Mouse (Mus musculus) gastrocnemius, adult 2 months (tissue): Measurements from ENCODE around the gene Dapl1. TPM values are rescaled to one million over a fixed set of nuclear protein-coding genes. Genes with fewer than 3 reads are reported as not detected.

Experiments
- DNase-seq: peaks from one replicate; pipeline ENCODE4 v3.0.0; 2022
- H3K27ac ChIP-seq: fragments of 200-600 bp; 2 replicates; pipeline ENCODE4 v1.8.1; 2022; ENCODE audit warnings: mild to moderate bottlenecking
- H3K4me3 ChIP-seq: fragments of 200-600 bp; 2 replicates; pipeline ENCODE4 v1.8.1; 2022; ENCODE audit warnings: mild to moderate bottlenecking, moderate library complexity
- CTCF ChIP-seq: fragments of 200-600 bp; IDR thresholded peaks from 2 replicates; pipeline ENCODE4 v1.8.1; 2022; ENCODE audit warnings: antibody characterized with exemption, mild to moderate bottlenecking, moderate library complexity
- intact Hi-C: fragments of 180-260 bp; cut with DNase I; formaldehyde crosslinking; loops from one replicate; pipeline ENCODE4 v1.15.1; 2025
- total RNA-seq, 2 experiments: library from RNA; stranded (reverse); gene quantifications; 2 replicates each; pipeline ENCODE4 v1.2.3; 2021

The Dapl1 gene
- total RNA-seq, 2 experiments from 2014 or later = not detected

- H3K4me3 ChIP-seq = no peak overlapping the region
- H3K27ac ChIP-seq = no peak overlapping the region
- TF ChIP-seq CTCF = no peak
These were observed 22.4 kb upstream of the Dapl1 start for GRCm38 (mm10) chr2:59462086-59462485.

GRCm38 (mm10) chr2:59463428-59464182 is 20.8 kb upstream of the Dapl1 start:
- no peak for TF ChIP-seq CTCF
- no peak overlapping the region for H3K4me3 ChIP-seq
- no peak for DNase-seq
- no peak overlapping the region for H3K27ac ChIP-seq
- intact Hi-C loops = no loop called here

More at GRCm38 (mm10) chr2:59462086-59462485, 22.4 kb upstream of the Dapl1 start:
- intact Hi-C loops = no loop called here
- DNase-seq = no peak

DNA sequence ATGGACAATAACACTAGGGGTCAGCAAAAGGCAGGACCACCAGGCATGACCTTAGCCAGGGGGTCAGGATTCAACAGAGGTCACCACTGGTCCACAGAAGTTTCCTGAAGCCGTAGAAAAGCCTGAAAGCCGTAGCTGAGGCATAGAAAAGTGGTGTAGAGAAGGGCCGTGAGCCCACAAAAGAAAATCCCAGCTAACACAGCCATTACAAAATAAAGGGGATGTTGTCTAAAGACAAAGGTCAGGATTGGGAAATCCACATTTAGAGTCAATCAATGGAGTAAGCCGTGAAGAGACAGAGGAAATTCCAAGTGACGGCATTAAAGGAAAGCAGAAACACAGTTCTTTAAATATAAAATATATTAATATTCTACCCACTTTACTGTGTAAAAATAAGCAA is 18.8 kb upstream of the Dapl1 start:
- no peak for DNase-seq
- intact Hi-C loops = no loop called here
- H3K4me3 ChIP-seq = no peak overlapping the region
- no peak for TF ChIP-seq CTCF
- H3K27ac ChIP-seq = no peak overlapping the region

DNA sequence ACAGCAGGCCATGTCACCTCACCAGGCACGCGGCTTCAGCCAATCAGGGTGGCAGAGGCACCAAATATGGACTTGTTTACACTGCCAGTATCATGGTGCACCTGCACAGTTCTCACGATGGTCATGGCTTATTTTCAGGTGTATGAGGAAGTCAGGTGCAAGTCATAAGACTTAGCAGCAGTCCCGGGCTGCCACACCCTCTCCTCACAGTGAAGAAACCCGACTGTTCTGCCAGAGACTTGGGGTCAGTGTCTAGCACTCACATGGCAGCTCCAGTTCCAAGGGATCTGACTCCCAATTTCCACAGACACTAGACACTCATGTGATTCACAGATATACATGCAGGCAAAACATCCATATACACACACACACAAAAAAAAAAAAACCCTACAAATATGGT is 18.1 kb upstream of the Dapl1 start:
- DNase-seq = no peak
- TF ChIP-seq CTCF = no peak
- Histone ChIP-seq H3K4me3 (no peak overlapping the region), H3K27ac (no peak overlapping the region)
- intact Hi-C loops = no loop called here

GRCm38 (mm10) chr2:59467085-59467484 is 17.4 kb upstream of the Dapl1 start:
- H3K27ac ChIP-seq = no peak overlapping the region
- H3K4me3 ChIP-seq = no peak overlapping the region
- intact Hi-C loops = no loop called here
- no peak for DNase-seq
- no peak for TF ChIP-seq CTCF

DNA sequence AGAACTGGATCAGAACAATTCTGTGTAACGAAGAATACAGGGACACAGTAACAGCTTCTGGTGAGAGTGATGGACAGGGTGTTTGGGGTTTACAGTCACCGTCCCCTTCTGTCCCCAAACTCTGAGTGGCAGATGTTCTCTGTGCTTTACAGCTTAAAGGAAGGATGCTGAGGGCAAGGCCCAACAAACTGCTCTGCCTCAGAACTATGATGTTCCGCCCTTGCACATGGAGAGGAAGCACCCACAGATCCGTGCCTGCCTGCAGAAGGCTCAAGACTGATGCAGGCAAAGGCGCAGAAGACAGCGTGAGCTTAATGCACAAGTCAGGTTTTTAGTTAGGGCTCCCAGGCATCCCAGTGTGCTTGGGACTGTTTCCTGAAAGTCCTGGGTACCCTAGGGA is 16.5 kb upstream of the Dapl1 start:
- H3K27ac ChIP-seq = no peak overlapping the region
- intact Hi-C loops = no loop called here
- no peak for DNase-seq
- no peak for TF ChIP-seq CTCF
- no peak overlapping the region for H3K4me3 ChIP-seq

GRCm38 (mm10) chr2:59469590-59470245 is 14.7 kb upstream of the Dapl1 start:
- Histone ChIP-seq H3K4me3 (no peak overlapping the region), H3K27ac (peak overlapping the region; percentile 61; the same call in 1 of the 2 replicates)
- no peak for DNase-seq
- no peak for TF ChIP-seq CTCF
- intact Hi-C loops = no loop called here

DNA sequence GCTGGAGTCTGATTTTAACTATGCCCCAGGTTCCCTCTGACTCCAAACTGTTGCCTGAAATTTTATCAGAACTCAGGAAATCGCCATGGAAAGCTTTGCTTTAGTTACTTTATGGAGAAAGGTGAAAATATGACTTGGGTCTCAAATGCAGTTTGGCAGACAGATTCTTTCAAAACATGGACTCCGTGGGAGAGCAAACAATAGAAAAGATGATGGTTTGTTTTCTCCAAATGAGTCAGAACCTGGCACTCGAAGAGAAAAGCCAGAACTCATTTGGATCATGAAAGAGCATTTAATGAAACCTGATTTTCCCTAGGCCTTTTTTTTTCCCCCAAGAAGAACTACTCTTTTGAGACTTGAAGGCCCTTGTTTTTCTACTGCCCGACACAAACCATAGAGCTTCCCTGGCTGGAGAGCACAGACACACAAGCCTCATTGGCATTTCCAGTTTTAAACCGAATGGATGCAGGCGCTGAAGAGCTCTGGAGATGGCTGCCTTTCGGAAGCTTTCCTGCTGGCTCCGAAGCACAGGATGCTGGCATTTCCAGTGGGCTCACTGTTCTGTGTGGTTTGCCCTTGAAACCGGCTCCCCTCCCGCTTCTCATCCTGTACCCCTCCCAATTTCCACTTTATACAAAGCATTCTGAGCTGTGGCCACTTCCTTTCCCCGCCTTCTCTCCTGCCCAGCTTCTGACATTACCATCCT is 14.0 kb upstream of the Dapl1 start:
- TF ChIP-seq CTCF = no peak
- Histone ChIP-seq H3K4me3 (peak overlapping the region; percentile 54), H3K27ac (peak overlapping the region; percentile 61)
- peak; percentile 21 for DNase-seq
- intact Hi-C loops = no loop called here

DNA sequence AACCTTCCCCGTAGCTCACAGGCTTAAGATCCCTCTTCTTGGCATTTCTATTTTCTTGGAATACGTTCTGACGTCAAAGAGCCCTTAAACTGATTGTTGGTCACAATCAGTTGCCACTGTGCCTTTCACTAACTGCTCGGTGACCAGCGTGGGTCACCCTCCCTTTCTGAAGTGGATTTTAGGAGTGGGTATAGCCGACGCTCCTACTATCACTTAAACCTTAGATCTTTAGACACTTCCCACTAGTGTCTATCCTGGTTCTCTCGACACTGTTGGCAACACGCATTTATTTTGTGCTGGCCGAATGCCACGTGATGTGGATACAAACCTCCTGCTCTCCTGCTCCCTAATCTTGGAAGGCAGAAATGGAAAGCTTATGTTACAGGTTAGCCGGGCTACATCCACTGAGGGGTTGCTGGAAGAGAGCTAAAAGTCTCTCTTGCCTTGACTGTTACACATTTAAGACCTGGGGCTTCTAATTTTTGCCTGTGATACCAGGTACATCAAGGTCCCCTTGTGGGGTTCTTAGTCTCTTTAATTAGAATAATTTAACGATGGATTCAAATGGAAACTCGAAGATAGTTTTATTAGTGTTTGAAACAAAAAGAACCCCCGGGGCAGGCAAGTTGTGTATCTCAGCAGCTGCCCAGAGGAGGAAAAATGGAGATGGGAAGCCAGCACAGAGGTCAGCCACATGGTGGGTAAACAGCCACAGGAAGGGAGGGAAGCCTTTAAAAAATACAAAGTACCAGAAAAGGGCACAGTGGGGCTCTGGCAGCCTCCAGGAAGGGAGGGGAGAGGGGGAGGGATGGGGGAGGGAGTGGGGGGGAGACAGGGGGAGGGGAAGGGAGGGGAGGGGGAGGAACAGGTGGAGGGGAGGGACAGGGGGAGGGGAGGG is 13.2 kb upstream of the Dapl1 start:
- peak overlapping the region; percentile 61 for H3K27ac ChIP-seq
- DNase-seq = no peak
- peak overlapping the region; percentile 54 for H3K4me3 ChIP-seq
- intact Hi-C loops = no loop called here
- no peak for TF ChIP-seq CTCF

DNA sequence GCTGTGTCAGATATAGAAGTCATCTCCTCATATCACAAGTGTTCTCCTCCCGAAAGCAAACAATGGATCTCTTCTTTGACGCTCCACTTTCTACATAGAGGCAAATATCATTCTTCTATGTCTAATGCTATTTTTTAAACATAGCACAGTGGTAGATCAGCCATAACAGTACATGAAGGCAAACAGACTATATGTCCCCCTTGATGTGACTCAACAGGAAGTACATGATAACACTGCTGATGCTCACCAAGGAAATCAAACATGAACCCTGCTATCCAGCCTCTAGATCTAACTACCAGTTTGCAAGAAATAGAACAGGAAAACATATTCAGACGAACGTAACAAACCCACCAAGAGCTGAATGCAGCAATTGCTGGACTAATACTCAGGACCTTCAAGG is 10.1 kb upstream of the Dapl1 start:
- no peak for TF ChIP-seq CTCF
- intact Hi-C loops = no loop called here

DNA sequence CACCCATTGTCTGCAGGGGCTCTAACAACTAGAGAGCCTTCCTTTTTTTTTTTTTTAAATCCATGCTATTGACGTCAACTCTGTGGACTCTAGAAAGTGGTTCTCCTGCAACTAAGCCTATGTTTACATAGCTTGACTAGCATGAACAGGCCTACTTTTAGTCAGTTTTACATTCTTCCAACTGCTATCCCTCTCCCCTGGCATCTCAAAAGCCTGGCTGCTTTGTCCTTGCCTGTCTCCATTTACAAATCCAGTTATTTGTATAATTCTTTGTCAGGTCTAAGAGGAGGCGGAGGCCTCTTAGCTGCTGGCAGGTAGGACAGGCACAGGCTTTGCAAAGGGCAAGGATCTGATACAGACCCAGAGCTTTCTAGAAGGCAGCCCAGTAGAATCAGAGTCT is 627 bp downstream of the Dapl1 start:
- TF ChIP-seq CTCF = no peak
- Histone ChIP-seq H3K27ac (no peak overlapping the region), H3K4me3 (no peak overlapping the region)
- no peak for DNase-seq
- intact Hi-C loops = no loop called here

More for the DNA sequence above, 10.1 kb upstream of the Dapl1 start:
- no peak overlapping the region for H3K27ac ChIP-seq
- no peak for DNase-seq
- no peak overlapping the region for H3K4me3 ChIP-seq

GRCm38 (mm10) chr2:59485657-59486056 is 1.2 kb downstream of the Dapl1 start:
- no peak for TF ChIP-seq CTCF
- Histone ChIP-seq H3K27ac (no peak overlapping the region), H3K4me3 (no peak overlapping the region)
- intact Hi-C loops = no loop called here
- DNase-seq = no peak
